Comparison of ENCODE assay signal across 11 mouse cellular contexts in genomic region chr12:85607519-85608449, GRCm38 (mm10). TPM values are rescaled to one million over a fixed set of nuclear protein-coding genes. Genes with fewer than 3 reads are reported as not detected.
A peak's percentile ranks its signal among the peaks of the same experiment; 100 is the strongest.
DNase-seq lines count a peak whose midpoint lies in the region.
"Had no signal": no experiment of that assay in that cellular context is flagged by ENCODE, and none has a peak within 500 bp of the region (broad histone marks: within the 10 kb centered on the region; RNA-seq: fewer than 3 reads in every experiment).

No protein-coding gene starts in this region.

- H3K27ac ChIP-seq in limb, embryonic 10.5 days = 0 out of 2 replicates have a peak overlapping the region, but pooled peaks have one; percentile 48
- H3K27ac ChIP-seq: embryonic facial prominence, embryonic 10.5 days had no signal

- peaks cover 11% of the 10 kb centered on the region; the same call in 1 of the 2 replicates for H3K27me3 ChIP-seq in limb, embryonic 10.5 days (ENCODE audit: low read depth, poor library complexity, severe bottlenecking)

- H3K36me3 ChIP-seq in limb, embryonic 10.5 days = no peaks in the 10 kb centered on the region

- DNase-seq in heart, adult 11 months = peak; percentile 94
- DNase-seq in heart, adult 18-20 months = no peak
- peak; percentile 59 to 65 for DNase-seq in left cerebral cortex, adult 9 months (ENCODE audit: low spot score in 2 of 2)
- DNase-seq in left cerebral cortex, adult 11 months (ENCODE audit: low spot score) = no peak
- DNase-seq in cerebellum, adult 11-12 months = peak; percentile 66
- no peak for DNase-seq in limb, embryonic 10.5 days (ENCODE audit: low spot score)
- no peak for DNase-seq in adrenal gland, postnatal 14 days
- DNase-seq in urinary bladder, postnatal 25 days (ENCODE audit: low spot score) = no peak
- DNase-seq: gastrocnemius, postnatal 36 days; thymus, adult 18-20 months had no signal

- WGBS in limb, embryonic 10.5 days = 81% methylated on average over 14 of the region's 14 CpGs

- H3K4me1 ChIP-seq in limb, embryonic 10.5 days = 0 out of 2 replicates have a peak, but pooled peaks cover 5% of the 10 kb centered on the region

- H3K4me3 ChIP-seq in limb, embryonic 10.5 days = no peak overlapping the region
- H3K4me3 ChIP-seq: embryonic facial prominence, embryonic 10.5 days had no signal

- no peaks in the 10 kb centered on the region for H3K9me3 ChIP-seq in limb, embryonic 10.5 days (replicated peaks)
- H3K9me3 ChIP-seq: embryonic facial prominence, embryonic 10.5 days had no signal

RNA-seq across cellular contexts. Expression of gene Jdp2, which starts 9.0 kb away (rescaled TPM):
- total RNA-seq in heart, adult 18-20 months (2021) = 10 to 100 TPM; 14.8 to 16.5 TPM
- polyA plus RNA-seq in limb, embryonic 10.5 days (2016; fragmentation: Nextera tagmentation; extraction: Ambion mirVana) = not detected in 2 replicates
- 16.7 and 18.7 TPM in 2 replicates for total RNA-seq in adrenal gland, postnatal 14 days (2021)

Comparison
In these comparisons a context has a peak if more than half of its experiments do, and no peak if none do; other contexts are left out.
1. DNase-seq: peak in heart, adult 11 months (single experiment), left cerebral cortex, adult 9 months (2 of 2) and cerebellum, adult 11-12 months (single experiment); none in heart, adult 18-20 months (0 of 2), left cerebral cortex, adult 11 months (single experiment), limb, embryonic 10.5 days (single experiment), adrenal gland, postnatal 14 days (single experiment) and urinary bladder, postnatal 25 days (single experiment).